Mouse (Mus musculus) adrenal gland, postnatal 14 days (tissue): ENCODE results near the gene Gm17361. TPM values are rescaled to one million over a fixed set of nuclear protein-coding genes. Genes with fewer than 3 reads are reported as not detected.
"Not testable (repeated sequence)": the region's sequence is repeated elsewhere in the genome, so short reads cannot be mapped to it uniquely, and the experiment has no call there.

Source experiments
- DNase-seq: peaks from one replicate; pipeline ENCODE4 v3.0.0; 2021; ENCODE audit warnings: mixed read lengths
- long read RNA-seq, 2 experiments: library from polyadenylated mRNA; stranded (forward); transcript quantifications; one replicate each; pipeline ENCODE4 v2.0.0; 2021
- total RNA-seq: library from RNA; stranded (reverse); gene quantifications from 2 replicates; pipeline ENCODE4 v1.2.3, GENCODE M21; 2021

The Gm17361 gene
- total RNA-seq = not detected in 2 replicates
- long read RNA-seq, experiment 1 = 0 reads
- long read RNA-seq, experiment 2 = 0 reads

GRCm38 (mm10) chrX:125003863-125004262 is at the start of gene Gm17361:
Gm17361 (plus strand) TSS chrX:125004163.
- DNase-seq = not testable (repeated sequence)
